Mouse (Mus musculus): ENCODE results near the gene Zdhhc6. TPM values are rescaled to one million over a fixed set of nuclear protein-coding genes. Genes with fewer than 3 reads are reported as not detected.

Gene Zdhhc6
- polyA plus RNA-seq, 1 experiment: 3.6 TPM

GRCm38 (mm10) chr19:55295075-55295474 is 20.8 kb downstream of the Zdhhc6 start:
- WGBS: 80% methylated on average over 9 of the region's 9 CpGs
- Histone ChIP-seq H3K4me1 (ENCODE audit: control insufficient read depth, insufficient read depth, insufficient read length, low read length) (no peaks in the 10 kb centered on the region), H3K4me3 (ENCODE audit: low read depth, low read length) (no peak overlapping the region), H3K27ac (ENCODE audit: insufficient read depth, low read depth, low read length) (no peak overlapping the region), H3K27me3 (ENCODE audit: control insufficient read depth, insufficient read depth, low read length) (no peaks in the 10 kb centered on the region), H3K36me3 (ENCODE audit: control insufficient read depth, insufficient read depth, low read length) (peaks cover 82% of the 10 kb centered on the region)
- no peak for TF ChIP-seq CTCF (IDR thresholded peaks at IDR 0.05; ENCODE audit: extremely low read depth, insufficient read length, insufficient replicate concordance, low read depth, low read length)
- no peak for TF ChIP-seq POLR2A (IDR thresholded peaks at IDR 0.05; ENCODE audit: low read depth, low read length)

- H3K36me3 ChIP-seq (ENCODE audit: control insufficient read depth, insufficient read depth, low read length): peaks cover 88% of the 10 kb centered on the region
- 44% methylated on average over 4 of the region's 4 CpGs for WGBS
- no peak overlapping the region for H3K4me3 ChIP-seq (ENCODE audit: low read depth, low read length)
- no peaks in the 10 kb centered on the region for H3K4me1 ChIP-seq (ENCODE audit: control insufficient read depth, insufficient read depth, insufficient read length, low read length)
- H3K27me3 ChIP-seq (ENCODE audit: control insufficient read depth, insufficient read depth, low read length): no peaks in the 10 kb centered on the region
- H3K27ac ChIP-seq (ENCODE audit: insufficient read depth, low read depth, low read length): no peak overlapping the region
- TF ChIP-seq POLR2A (IDR thresholded peaks at IDR 0.05; ENCODE audit: low read depth, low read length): no peak
- TF ChIP-seq CTCF (IDR thresholded peaks at IDR 0.05; ENCODE audit: extremely low read depth, insufficient read length, insufficient replicate concordance, low read depth, low read length): no peak
These were observed 22.7 kb downstream of the Zdhhc6 start for GRCm38 (mm10) chr19:55293175-55293574.

- 89% methylated on average over 2 of the region's 2 CpGs for WGBS
- Histone ChIP-seq H3K4me3 (ENCODE audit: low read depth, low read length) (no peak overlapping the region), H3K4me1 (ENCODE audit: control insufficient read depth, insufficient read depth, insufficient read length, low read length) (no peaks in the 10 kb centered on the region), H3K36me3 (ENCODE audit: control insufficient read depth, insufficient read depth, low read length) (peaks cover 90% of the 10 kb centered on the region), H3K27me3 (ENCODE audit: control insufficient read depth, insufficient read depth, low read length) (no peaks in the 10 kb centered on the region), H3K27ac (ENCODE audit: insufficient read depth, low read depth, low read length) (no peak overlapping the region)
- TF ChIP-seq CTCF (IDR thresholded peaks at IDR 0.05; ENCODE audit: extremely low read depth, insufficient read length, insufficient replicate concordance, low read depth, low read length) (no peak), POLR2A (IDR thresholded peaks at IDR 0.05; ENCODE audit: low read depth, low read length) (no peak)
These were observed 23.5 kb downstream of the Zdhhc6 start for GRCm38 (mm10) chr19:55292210-55292850.

- peaks cover 90% of the 10 kb centered on the region for H3K36me3 ChIP-seq (ENCODE audit: control insufficient read depth, insufficient read depth, low read length)
- no peak overlapping the region for H3K27ac ChIP-seq (ENCODE audit: insufficient read depth, low read depth, low read length)
- WGBS: 87% methylated on average over 2 of the region's 2 CpGs
- no peaks in the 10 kb centered on the region for H3K4me1 ChIP-seq (ENCODE audit: control insufficient read depth, insufficient read depth, insufficient read length, low read length)
- no peaks in the 10 kb centered on the region for H3K27me3 ChIP-seq (ENCODE audit: control insufficient read depth, insufficient read depth, low read length)
- no peak for TF ChIP-seq POLR2A (IDR thresholded peaks at IDR 0.05; ENCODE audit: low read depth, low read length)
- TF ChIP-seq CTCF (IDR thresholded peaks at IDR 0.05; ENCODE audit: extremely low read depth, insufficient read length, insufficient replicate concordance, low read depth, low read length): no peak
- no peak overlapping the region for H3K4me3 ChIP-seq (ENCODE audit: low read depth, low read length)
These were observed 25.1 kb downstream of the Zdhhc6 start for GRCm38 (mm10) chr19:55290621-55291270.

GRCm38 (mm10) chr19:55288974-55289373 is 26.9 kb downstream of the Zdhhc6 start:
- no peak for TF ChIP-seq POLR2A (IDR thresholded peaks at IDR 0.05; ENCODE audit: low read depth, low read length)
- Histone ChIP-seq H3K27me3 (ENCODE audit: control insufficient read depth, insufficient read depth, low read length) (no peaks in the 10 kb centered on the region), H3K4me3 (ENCODE audit: low read depth, low read length) (no peak overlapping the region), H3K36me3 (ENCODE audit: control insufficient read depth, insufficient read depth, low read length) (peaks cover 88% of the 10 kb centered on the region), H3K4me1 (ENCODE audit: control insufficient read depth, insufficient read depth, insufficient read length, low read length) (no peaks in the 10 kb centered on the region), H3K27ac (ENCODE audit: insufficient read depth, low read depth, low read length) (no peak overlapping the region)

GRCm38 (mm10) chr19:55286034-55286433 is 29.8 kb downstream of the Zdhhc6 start:
- H3K27ac ChIP-seq (ENCODE audit: insufficient read depth, low read depth, low read length): no peak overlapping the region
- no peak for TF ChIP-seq CTCF (IDR thresholded peaks at IDR 0.05; ENCODE audit: extremely low read depth, insufficient read length, insufficient replicate concordance, low read depth, low read length)
- no peak for TF ChIP-seq POLR2A (IDR thresholded peaks at IDR 0.05; ENCODE audit: low read depth, low read length)
- H3K4me1 ChIP-seq (ENCODE audit: control insufficient read depth, insufficient read depth, insufficient read length, low read length): no peaks in the 10 kb centered on the region
- H3K27me3 ChIP-seq (ENCODE audit: control insufficient read depth, insufficient read depth, low read length): no peaks in the 10 kb centered on the region
- H3K36me3 ChIP-seq (ENCODE audit: control insufficient read depth, insufficient read depth, low read length): peaks cover 90% of the 10 kb centered on the region
- H3K4me3 ChIP-seq (ENCODE audit: low read depth, low read length): no peak overlapping the region
- whole genome bisulfite sequencing: 93% methylated on average over 4 of the region's 4 CpGs

- TF ChIP-seq CTCF (IDR thresholded peaks at IDR 0.05; ENCODE audit: extremely low read depth, insufficient read length, insufficient replicate concordance, low read depth, low read length) (no peak), POLR2A (IDR thresholded peaks at IDR 0.05; ENCODE audit: low read depth, low read length) (no peak)
- Histone ChIP-seq H3K4me1 (ENCODE audit: control insufficient read depth, insufficient read depth, insufficient read length, low read length) (no peaks in the 10 kb centered on the region), H3K4me3 (ENCODE audit: low read depth, low read length) (no peak overlapping the region), H3K27me3 (ENCODE audit: control insufficient read depth, insufficient read depth, low read length) (no peaks in the 10 kb centered on the region), H3K27ac (ENCODE audit: insufficient read depth, low read depth, low read length) (no peak overlapping the region), H3K36me3 (ENCODE audit: control insufficient read depth, insufficient read depth, low read length) (peaks cover 88% of the 10 kb centered on the region)
- 81% methylated on average over 4 of the region's 4 CpGs for WGBS
These were observed 31.7 kb downstream of the Zdhhc6 start for GRCm38 (mm10) chr19:55284093-55284492.
